Mouse (Mus musculus) embryonic facial prominence, embryonic 11.5 days (tissue): ENCODE data around the gene Trim37. TPM values are rescaled to one million over a fixed set of nuclear protein-coding genes. Genes with fewer than 3 reads are reported as not detected.

ENCODE experiments used
- ATAC-seq: fragments of 200-750 bp; cut with Nextera tagmentation; replicated peaks from 2 replicates; pipeline ENCODE4 v1.8.0; 2017; ENCODE audit warnings: low read depth; ENCODE audit not compliant: insufficient number of reproducible peaks, low FRiP score, low TSS enrichment
- DNase-seq: peaks from one replicate; pipeline ENCODE4 v3.0.0-alpha.2; 2015; ENCODE audit warnings: low spot score
- H3K27ac ChIP-seq: fragments of 300-500 bp; sonication (generic); replicated peaks from 2 replicates; pipeline ENCODE4 v1.5.1; 2014; ENCODE audit warnings: mild to moderate bottlenecking, low read depth, low read length, control low read depth
- H3K27me3 ChIP-seq: fragments of 300-500 bp; sonication (generic); 2 replicates; pipeline ENCODE4 v1.6.1; 2014; ENCODE audit warnings: mild to moderate bottlenecking, low read length, moderate library complexity, mixed read lengths; ENCODE audit not compliant: control insufficient read depth, insufficient read depth
- H3K36me3 ChIP-seq: fragments of 300-500 bp; sonication (generic); replicated peaks from 2 replicates; pipeline ENCODE4 v1.6.1; 2014; ENCODE audit warnings: low read depth, mild to moderate bottlenecking, low read length, moderate library complexity, mixed read lengths; ENCODE audit not compliant: control insufficient read depth, insufficient read depth
- H3K4me1 ChIP-seq: fragments of 300-500 bp; sonication (generic); 2 replicates; pipeline ENCODE4 v1.6.1; 2014; ENCODE audit warnings: low read length, mixed read lengths; ENCODE audit not compliant: control insufficient read depth, insufficient read depth
- H3K4me2 ChIP-seq: fragments of 300-500 bp; sonication (generic); 2 replicates; pipeline ENCODE4 v1.6.1; 2014; ENCODE audit warnings: low read depth, mild to moderate bottlenecking, control low read depth, low read length, moderate library complexity
- H3K4me3 ChIP-seq: fragments of 300-500 bp; sonication (generic); 2 replicates; pipeline ENCODE4 v1.5.1; 2014; ENCODE audit warnings: low read depth, low read length, control low read depth
- H3K9ac ChIP-seq: fragments of 300-500 bp; sonication (generic); replicated peaks from 2 replicates; pipeline ENCODE4 v1.6.1; 2014; ENCODE audit warnings: mild to moderate bottlenecking, control low read depth, low read length
- H3K9me3 ChIP-seq: fragments of 300-500 bp; sonication (generic); replicated peaks from 2 replicates; pipeline ENCODE4 v1.6.1; 2016; ENCODE audit warnings: mild to moderate bottlenecking, low read length, inconsistent platforms, mixed read lengths; ENCODE audit not compliant: control insufficient read depth
- WGBS: fragments of 180-500 bp; shearing (Covaris S2); extraction: QIAGEN DNeasy Blood & Tissue Kit; methylation state at CpG from one replicate; pipeline ENCODE4 v1.1.7; 2014; 5-methylcytosine and 5-hydroxymethylcytosine counted together
- polyA plus RNA-seq: library from polyadenylated mRNA; unstranded; fragments of >200 nt; fragmentation: Nextera tagmentation; extraction: Ambion mirVana; gene quantifications from 2 replicates; pipeline ENCODE4 v1.2.1, GENCODE M21; 2014

The Trim37 gene
- polyA plus RNA-seq, 1 experiment from 2014 or later = 45.2 TPM

DNA sequence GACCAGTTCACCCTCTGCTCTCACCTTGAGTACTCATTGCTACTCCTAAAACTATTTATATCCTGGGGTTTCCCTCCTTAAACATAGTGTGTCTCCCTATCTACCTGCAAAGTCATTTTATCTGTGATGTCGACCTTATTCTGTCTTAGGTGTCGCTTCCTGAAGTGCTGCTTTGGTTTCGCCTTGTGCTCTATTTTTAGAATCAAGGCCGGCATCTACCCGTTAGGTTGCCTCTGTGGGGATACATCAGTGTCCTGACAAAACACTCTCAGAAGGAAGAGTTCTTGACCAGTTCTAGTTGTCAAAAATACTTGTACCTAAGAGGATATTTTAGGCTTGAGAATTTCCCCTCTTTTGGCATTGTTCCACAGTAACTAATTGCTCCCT lies 108.6 kb downstream of the Trim37 start:
- Histone ChIP-seq H3K27me3 (no peaks in the 10 kb centered on the region), H3K27ac (no peak overlapping the region), H3K9ac (no peak overlapping the region), H3K4me3 (no peak overlapping the region), H3K9me3 (no peaks in the 10 kb centered on the region), H3K4me1 (no peaks in the 10 kb centered on the region), H3K36me3 (no peaks in the 10 kb centered on the region), H3K4me2 (no peak overlapping the region)
- 85% methylated on average over 5 of the region's 5 CpGs for WGBS
- ATAC-seq = no peak
- no peak for DNase-seq

DNA sequence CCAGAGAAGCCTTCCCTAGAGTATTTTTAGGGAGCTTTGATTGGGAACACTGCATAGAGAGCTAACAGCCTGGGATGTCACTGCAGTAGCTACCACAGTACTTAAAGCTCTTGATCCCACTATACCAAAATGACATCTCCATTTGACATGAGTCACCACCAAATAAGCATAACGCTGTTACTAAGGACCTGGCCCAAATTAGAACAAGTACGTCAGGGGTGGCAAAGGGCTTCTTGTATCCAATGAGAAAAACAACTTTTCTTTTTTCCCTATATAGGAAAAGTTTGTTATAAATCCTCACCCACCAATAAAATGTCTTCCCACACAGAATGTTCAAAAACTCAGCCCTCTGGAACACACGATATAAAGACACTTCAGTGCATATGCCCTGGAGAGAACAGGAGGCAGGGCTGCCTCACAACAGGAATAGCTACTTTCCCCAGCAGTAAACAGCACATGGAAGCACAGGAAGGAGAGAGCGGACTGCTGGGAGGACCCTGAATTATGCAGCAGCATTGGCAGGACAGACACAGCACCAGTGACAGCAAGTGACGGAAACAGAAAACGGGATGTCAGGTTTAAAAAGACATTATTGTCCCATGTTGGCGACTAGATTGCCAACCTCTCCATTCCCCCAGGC lies 112.1 kb downstream of the Trim37 start:
- WGBS = 84% methylated on average over 7 of the region's 7 CpGs
- ATAC-seq (no peak), DNase-seq (no peak)
- Histone ChIP-seq H3K4me3 (no peak overlapping the region), H3K27ac (no peak overlapping the region), H3K36me3 (no peaks in the 10 kb centered on the region), H3K4me1 (no peaks in the 10 kb centered on the region), H3K9me3 (no peaks in the 10 kb centered on the region), H3K27me3 (no peaks in the 10 kb centered on the region), H3K4me2 (no peak overlapping the region), H3K9ac (no peak overlapping the region)

DNA sequence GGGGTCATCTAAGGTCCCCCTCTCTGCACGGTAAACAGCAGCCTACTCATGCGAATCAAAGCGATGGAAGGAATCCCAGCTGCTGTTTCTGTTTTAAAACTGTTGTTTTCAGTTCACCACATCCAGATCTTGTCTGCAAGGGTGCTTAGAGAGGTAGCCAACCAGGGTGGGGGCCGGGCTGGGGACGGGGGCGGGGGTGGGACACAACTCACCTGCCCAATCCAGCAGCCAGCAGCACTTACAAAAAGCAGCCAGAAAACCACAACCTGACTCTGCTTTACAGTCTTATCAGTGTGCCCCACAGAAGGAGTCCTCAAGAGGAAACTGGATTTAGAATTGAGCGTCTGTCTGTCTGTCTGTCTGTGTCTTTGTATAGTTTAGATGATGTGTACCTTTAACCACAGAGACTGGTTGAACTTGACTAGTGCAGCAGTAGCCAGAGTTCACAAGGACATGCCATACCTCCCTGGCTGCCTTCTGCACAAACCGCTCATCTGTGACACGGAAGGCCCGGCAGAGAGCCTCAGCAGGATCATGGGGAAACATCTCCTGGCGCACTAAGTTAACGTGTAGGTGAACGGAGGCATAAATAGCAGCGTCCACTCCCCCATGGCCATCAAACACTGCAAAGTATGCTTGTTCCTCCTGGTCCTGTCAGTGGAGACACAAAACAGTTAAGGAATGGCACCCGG lies 113.4 kb downstream of the Trim37 start:
- no peaks in the 10 kb centered on the region for H3K4me1 ChIP-seq
- H3K4me2 ChIP-seq = no peak overlapping the region
- H3K9ac ChIP-seq = no peak overlapping the region
- no peaks in the 10 kb centered on the region for H3K27me3 ChIP-seq
- H3K27ac ChIP-seq = no peak overlapping the region
- no peak overlapping the region for H3K4me3 ChIP-seq
- no peaks in the 10 kb centered on the region for H3K9me3 ChIP-seq
- DNase-seq (no peak), ATAC-seq (no peak)
- no peaks in the 10 kb centered on the region for H3K36me3 ChIP-seq
- 79% methylated on average over 15 of the region's 15 CpGs for WGBS

DNA sequence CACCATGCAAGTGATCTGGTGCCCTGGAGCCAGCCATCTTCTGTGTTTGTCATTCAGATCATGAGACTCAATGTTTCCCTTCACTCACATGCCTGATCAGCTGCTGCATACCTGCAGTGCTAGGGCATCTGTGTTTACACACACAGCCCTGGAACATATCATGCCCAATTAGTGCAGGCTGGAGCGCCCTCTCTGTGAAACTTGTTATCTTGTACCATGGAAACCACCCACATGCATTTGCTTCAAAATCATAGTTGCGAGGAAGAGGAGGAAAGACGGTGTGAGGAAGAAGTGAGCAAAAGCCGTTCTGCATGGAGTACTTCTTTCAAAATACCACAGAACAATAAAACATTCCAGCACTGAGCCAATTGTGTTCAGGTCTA lies 113.9 kb downstream of the Trim37 start:
- Histone ChIP-seq H3K4me1 (no peaks in the 10 kb centered on the region), H3K9me3 (no peaks in the 10 kb centered on the region), H3K36me3 (no peaks in the 10 kb centered on the region), H3K27ac (no peak overlapping the region), H3K27me3 (no peaks in the 10 kb centered on the region), H3K9ac (no peak overlapping the region), H3K4me3 (no peak overlapping the region), H3K4me2 (no peak overlapping the region)
- DNase-seq (no peak), ATAC-seq (no peak)
- 90% methylated on average over 4 of the region's 4 CpGs for WGBS

DNA sequence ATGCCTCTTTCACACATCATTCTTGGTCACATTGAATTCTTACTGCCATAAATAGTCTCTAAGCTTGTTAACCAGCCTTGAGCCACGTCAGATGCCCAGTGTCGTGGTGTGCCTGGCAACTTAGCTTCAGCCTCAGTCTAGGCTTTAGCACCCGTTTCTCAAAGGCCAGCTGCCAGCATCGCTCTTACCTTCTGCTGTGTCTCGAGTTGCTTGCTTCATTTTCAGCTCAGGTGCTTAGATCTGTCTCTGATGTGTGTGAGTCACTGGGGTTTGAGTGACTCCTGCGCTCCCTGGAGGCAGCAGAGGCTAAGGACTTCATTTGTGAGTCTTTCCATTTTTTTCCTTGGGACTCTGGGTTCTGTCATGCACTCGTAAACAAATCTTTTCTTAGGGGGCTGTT lies 114.4 kb downstream of the Trim37 start:
- DNase-seq = no peak
- Histone ChIP-seq H3K27me3 (no peaks in the 10 kb centered on the region), H3K4me3 (no peak overlapping the region), H3K4me2 (no peak overlapping the region), H3K27ac (no peak overlapping the region), H3K36me3 (no peaks in the 10 kb centered on the region), H3K4me1 (no peaks in the 10 kb centered on the region), H3K9me3 (no peaks in the 10 kb centered on the region), H3K9ac (no peak overlapping the region)
- WGBS = 79% methylated on average over 7 of the region's 7 CpGs
- ATAC-seq = no peak

DNA sequence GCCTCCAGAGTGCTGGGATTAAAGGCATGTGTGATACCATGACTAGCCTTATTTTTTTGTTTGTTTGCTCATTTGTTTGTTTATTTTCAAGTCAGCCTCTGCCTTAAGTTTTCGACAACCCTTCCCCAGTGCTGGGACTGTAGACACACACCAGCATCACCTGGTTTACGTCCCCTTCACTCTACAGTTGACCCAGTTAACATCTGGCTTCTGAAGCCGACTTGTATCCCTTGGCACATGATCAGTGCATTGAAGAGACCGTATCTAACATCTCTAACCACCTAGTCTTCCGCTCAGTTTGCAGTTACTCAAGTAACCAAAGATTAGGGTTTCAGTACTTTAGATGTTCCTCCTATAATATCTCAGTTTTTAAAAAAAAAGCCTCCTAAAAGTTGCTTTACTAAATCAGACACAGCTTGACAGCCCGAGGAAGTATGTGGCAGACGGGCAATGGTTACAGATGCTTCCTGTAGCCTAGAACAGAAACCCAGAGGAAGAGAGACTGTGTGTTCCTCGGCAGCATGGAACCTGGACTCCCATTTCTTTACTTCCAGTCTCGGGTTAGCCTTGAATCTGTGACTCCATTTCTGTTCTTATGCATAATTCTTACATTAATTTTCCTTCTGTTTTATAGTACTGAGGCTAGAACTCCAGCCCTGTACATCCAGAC lies 118.4 kb downstream of the Trim37 start:
- H3K4me1 ChIP-seq = no peaks in the 10 kb centered on the region
- no peak overlapping the region for H3K27ac ChIP-seq
- DNase-seq = no peak
- no peaks in the 10 kb centered on the region for H3K9me3 ChIP-seq
- H3K27me3 ChIP-seq = no peaks in the 10 kb centered on the region
- no peak overlapping the region for H3K4me2 ChIP-seq
- H3K9ac ChIP-seq = no peak overlapping the region
- no peaks in the 10 kb centered on the region for H3K36me3 ChIP-seq
- H3K4me3 ChIP-seq = no peak overlapping the region
- ATAC-seq = no peak
- WGBS = 82% methylated on average over 9 of the region's 9 CpGs

DNA sequence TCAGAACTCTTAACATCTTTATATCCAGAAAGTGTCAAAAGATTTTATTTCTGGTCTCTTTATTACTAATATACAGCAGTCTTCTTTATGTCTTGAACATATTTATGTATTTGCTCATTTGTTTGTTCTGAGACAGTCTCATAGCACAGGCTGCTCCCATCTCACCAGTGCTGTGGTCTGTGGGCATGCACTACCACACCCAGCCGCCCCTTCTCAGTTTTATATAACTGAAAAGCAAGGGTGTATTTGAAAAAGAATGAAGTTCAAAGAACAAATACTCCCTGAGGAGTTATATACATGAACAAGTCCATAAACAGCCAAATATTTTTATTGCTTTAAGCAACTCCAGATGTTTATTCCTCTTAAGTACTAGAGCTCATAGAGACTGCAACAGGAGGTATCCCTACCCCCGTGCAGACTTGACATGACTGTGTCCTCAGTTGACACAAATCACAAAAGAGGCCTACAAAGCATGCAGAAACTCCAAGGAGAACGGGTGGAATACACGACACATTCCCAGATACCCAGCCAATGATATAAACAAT lies 119.3 kb downstream of the Trim37 start:
- ATAC-seq (no peak), DNase-seq (no peak)
- Histone ChIP-seq H3K27ac (no peak overlapping the region), H3K27me3 (no peaks in the 10 kb centered on the region), H3K9me3 (no peaks in the 10 kb centered on the region), H3K9ac (no peak overlapping the region), H3K4me3 (no peak overlapping the region), H3K4me1 (no peaks in the 10 kb centered on the region), H3K36me3 (no peaks in the 10 kb centered on the region), H3K4me2 (no peak overlapping the region)
- WGBS = 67% methylated on average over 4 of the region's 4 CpGs
